Mouse (Mus musculus): Measurements from ENCODE around the gene Chd4.

DNA sequence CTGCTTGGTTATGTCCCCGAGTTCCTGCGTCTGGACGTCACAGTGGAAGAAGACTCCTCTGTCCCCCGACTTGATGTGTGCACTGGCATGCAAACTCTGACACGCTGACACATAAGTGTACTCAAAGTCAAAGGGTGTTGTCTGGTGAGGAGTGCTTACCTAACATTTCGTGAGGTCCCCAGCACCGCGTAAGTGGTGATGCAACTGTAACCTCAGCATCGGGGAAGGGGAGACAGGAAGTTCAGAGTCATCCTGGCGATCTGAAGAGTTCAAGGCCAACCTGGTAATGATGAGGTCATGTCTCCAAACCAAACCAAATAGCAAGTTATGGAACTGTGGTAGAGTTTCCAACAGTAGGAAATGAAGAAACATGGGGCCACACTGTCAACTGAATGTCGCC is 16.8 kb downstream of the Chd4 start:
- TF ChIP-seq CTCF (conservative IDR thresholded peaks at IDR 0.05; ENCODE audit: low read length) (no peak), POU5F1 (IDR thresholded peaks at IDR 0.05; ENCODE audit: borderline replicate concordance, low read length) (no peak)
